Mouse (Mus musculus): ENCODE data around the gene Col25a1.

The Col25a1 gene

DNA sequence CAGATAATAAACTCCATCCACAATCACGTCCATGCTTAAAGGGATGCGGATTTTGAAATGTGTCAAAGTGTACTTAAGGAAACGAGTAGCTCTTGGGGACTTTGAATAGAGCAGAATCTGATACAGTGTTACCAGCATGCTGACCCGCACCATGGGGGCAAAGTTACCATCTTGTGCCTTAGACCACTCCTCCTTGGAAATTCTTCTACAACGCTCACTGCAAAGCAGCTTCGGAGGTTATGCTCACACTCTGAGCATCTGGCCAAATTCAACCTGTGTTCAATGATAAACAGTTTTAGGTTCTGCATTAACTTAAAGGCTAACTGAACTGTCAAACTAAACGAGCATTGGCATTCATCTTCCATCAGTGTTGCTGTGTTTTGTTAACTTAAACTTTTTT lies 452.7 kb downstream of the Col25a1 start:
- DNase-seq: no peak

DNA sequence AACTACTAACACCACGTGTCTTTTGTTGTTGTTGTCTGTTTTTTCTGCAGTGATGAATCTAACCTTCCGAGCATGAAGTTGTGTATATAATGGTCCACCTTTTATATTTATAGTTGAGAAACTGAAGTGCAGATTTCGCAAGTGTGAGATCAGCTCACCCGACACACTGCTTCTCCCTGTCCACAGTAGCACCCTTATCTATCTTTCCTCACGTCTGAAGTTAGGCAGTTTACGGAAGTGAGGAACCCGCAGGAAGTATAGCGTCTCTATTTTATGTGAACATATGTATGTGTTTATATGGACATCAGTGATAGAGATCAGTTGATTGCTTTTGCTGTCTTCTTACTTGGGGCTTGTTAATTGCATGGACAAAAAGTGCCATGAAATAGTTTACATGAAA lies 463.7 kb downstream of the Col25a1 start:
- DNase-seq: no peak

DNA sequence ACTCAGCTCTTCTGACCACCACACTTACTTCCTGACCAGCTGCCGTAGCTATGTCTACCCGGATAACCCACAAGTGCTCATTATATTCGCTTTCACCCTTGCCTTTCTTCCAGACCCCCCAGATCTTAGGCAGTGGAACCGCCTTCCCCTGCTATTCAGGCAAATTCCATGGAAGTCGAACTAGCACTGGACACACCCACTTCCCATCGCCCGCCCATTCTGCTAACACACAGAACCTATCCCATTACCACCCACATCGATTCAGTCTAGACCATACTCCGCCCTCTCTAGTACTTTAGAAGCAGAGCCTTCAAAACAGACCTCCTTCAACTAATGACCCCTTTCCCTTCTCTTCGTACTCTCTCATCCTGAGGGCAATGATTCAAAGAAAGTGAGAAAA lies 470.2 kb downstream of the Col25a1 start:
- no peak for DNase-seq

DNA sequence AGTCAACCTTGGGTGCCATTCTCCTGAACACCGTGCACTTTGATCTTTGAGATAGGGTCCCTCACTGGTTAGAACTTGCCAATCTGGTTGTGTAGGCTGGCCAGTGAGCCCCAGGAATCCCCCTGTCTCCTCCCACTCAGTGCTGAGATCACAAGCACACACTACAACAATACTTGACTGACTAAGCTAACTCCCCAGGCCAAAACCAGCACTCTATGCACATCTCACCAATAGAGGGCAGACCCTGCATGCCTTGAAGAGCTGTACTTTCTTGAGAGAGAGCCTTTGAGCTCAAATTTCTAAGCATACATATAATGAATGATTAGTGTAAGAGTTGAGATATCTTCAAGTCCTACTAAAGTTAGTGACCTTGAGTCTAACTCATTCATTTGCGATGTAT lies 476.6 kb downstream of the Col25a1 start:
- DNase-seq: peak; percentile 7

DNA sequence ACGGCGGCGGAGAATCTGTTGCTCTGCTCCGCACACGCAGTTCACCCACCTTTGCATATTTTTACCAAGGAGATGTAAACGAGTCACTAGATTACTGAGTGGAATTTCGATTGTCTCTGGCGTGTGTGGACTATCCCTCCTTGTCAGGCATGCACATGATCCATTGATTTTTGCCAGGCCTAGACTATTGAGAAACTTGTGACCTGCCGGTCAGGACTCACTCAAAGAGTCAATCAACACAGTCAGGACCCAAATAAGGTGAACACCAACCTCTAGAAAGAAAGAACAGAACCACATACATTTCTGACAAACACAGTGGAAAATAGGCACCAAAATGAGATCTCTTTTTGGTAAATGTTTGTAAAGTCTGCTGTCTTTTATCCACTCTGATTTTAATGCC lies 483.1 kb downstream of the Col25a1 start:
- no peak for DNase-seq

DNA sequence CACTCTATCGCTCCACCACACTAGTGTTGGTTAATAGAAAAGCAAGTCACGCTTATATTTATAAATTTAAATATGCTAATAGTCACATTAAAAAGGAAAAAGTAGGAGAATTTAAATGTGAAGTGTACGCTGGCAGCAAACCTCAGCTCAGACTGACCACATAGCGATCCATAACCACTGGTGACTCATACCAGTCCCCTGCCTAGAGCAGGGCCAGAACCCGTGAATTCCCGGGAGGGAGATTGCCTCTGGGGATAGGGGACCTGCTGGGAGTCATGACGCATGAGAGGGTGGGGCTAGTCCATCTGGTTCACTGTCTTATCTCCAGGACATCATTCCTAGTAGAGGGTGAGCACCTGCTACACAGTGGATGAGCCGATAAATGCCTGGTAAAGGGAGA lies 484.3 kb downstream of the Col25a1 start:
- no peak for DNase-seq

DNA sequence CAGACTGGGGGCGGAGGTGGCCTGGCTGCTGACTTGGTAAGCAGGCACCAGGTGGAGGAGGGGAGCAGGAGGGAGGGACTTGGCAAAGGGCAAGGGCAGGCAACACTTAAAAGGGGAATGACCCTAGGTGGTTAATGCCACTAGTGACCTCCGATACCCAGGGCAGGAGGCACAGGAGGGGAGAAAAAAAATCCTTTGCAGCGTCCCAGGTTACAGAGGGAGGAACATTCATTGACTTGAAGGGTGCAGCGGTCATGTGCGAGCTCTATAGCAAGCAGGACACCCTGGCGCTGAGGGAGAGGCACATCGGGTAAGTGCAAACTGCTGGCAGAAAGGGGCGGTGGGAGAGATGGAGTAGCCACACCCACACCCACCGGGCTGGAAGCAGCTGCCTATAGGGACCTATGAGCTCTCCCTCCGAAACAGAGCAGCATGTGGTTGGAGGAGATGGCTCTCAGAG lies 486.2 kb downstream of the Col25a1 start, which contains the start of gene Etnppl:
TSS of gene Etnppl (plus strand) at position 10 of the 460 bp plus-strand sequence.
- DNase-seq: no peak

DNA sequence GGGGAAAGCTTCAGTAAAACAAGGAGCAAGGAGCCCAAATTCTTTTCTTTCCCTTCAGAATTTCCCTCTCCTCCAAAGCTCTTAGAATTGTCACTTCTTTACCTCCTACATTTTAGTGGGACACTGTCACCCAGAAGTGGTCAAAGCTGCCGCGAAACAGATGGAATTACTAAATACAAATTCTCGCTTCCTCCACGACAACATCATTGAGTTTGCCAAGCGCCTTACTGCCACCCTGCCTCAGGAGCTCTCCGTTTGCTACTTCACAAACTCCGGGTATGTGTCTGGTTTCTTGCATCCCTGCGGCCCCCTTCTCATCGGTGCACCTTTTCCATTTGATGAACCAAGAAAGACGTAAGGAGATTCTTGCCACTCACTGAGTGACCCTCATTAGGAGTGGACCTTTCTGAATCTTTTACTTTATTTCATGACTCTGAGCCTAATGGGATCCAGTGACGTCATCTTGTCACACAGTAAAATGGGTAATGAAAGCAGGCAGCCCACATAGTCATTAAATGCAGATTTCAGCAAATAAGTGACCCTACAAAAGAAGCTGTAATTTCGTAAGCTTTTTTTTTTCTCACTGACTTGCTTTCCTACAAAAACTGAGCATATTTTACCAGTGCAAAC lies 489.3 kb downstream of the Col25a1 start:
- DNase-seq: no peak

DNA sequence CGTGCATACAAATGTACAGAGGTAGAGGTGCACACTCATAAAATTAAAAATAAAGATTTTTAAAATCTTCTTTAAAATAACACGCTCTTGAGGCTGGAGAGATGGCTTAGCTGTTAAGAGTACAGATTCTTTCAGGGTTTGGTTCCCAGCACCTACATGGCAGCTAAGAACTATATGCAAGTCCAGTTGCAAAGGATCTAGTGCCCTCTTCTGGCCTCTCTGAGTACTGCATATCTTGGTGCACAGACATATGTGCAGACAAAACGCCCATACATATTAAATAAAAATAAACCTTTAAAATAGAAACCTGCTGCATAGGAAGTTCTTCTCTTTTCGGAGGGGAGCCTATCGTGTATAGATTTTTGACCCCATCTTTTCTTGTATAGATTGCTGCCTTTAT lies 497.1 kb downstream of the Col25a1 start:
- no peak for DNase-seq

DNA sequence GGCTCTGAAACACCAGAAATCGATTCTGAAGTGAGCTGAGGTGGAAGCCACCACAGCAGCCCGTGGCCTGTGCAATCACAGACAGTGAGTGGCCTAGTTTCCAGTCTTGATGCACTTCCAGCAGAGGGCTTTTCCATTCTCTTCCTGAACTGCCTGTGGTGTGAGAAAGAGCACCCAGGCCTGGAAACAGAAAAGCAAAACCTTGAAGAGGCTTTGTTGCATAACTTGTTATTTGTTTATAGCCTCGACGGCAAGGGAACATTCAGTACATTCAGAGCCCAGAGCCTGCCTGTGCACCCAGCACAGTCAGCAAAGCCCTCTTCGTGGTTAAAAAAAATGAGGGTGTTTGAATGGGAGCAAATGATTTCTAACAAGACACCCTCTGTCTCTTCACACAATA lies 502.6 kb downstream of the Col25a1 start:
- DNase-seq: no peak

DNA sequence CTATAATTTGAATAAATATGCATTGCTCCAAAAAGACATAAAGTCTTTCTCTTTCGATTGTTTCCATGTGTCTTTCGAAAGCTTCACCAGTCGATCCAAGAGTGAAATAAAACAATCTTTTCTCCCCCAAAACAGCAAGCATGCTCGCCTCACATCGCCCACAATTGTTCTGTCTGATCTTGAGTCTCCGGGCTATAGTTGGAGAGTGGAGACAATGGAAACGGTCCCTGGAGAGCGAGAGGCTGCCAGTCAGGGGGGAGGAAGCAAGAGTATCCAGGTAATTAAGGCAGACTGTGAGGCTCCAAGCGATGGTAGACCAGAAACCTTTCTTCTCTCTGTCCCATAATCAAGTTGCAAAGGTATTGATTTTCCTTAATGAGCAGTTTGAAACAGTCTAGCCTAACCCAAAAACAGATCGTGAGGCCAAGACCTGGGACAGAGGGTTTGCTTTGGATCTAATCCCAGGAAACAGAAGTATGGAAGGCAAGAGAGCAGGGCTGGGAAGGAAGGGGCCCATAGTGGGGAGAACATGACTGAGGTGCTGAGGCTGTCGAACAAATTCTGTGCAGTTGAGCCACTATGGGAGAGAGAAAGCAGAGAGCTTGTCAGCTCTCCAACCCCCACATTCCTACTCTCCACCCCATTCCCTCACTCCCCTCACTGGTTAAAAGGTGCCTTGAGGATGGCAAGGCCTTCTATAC lies 515.0 kb downstream of the Col25a1 start:
- no peak for DNase-seq

Data from lung, postnatal 14 days (tissue).